Mouse (Mus musculus): ENCODE results near the gene Ankrd49. TPM values are rescaled to one million over a fixed set of nuclear protein-coding genes. Genes with fewer than 3 reads are reported as not detected.

Gene Ankrd49
- polyA plus RNA-seq, 1 experiment: 2.4 TPM

DNA sequence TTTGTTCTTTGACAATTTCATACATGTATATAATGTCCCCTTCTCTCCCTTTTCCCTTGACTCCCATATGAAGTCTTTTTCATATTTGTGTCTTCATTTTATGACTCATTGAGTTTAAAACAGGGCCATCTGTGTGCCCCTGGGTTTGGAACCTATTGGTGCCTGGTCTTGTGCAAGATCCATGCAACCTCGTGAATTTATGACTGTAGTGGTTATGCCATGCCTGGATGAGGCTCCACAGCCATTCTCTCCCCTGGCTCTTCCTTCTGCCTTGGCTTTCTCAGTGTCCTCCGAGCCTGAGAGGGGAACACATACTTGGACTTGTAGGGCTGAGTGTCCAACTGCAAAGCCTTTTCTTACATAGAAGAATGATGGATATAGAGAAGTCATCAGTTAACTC, 21.1 kb upstream of the Ankrd49 start:
- Histone ChIP-seq H3K4me1 (ENCODE audit: control insufficient read depth, insufficient read depth, insufficient read length, low read length) (no peaks in the 10 kb centered on the region), H3K4me3 (ENCODE audit: low read depth, low read length) (no peak overlapping the region), H3K27me3 (ENCODE audit: control insufficient read depth, insufficient read depth, low read length) (no peaks in the 10 kb centered on the region), H3K27ac (ENCODE audit: insufficient read depth, low read depth, low read length) (no peak overlapping the region), H3K36me3 (ENCODE audit: control insufficient read depth, insufficient read depth, low read length) (peaks cover 40% of the 10 kb centered on the region)
- TF ChIP-seq POLR2A (IDR thresholded peaks at IDR 0.05; ENCODE audit: low read depth, low read length): no peak
- no peak for TF ChIP-seq CTCF (IDR thresholded peaks at IDR 0.05; ENCODE audit: extremely low read depth, insufficient read length, insufficient replicate concordance, low read depth, low read length)
- WGBS: 79% methylated on average over 2 of the region's 2 CpGs

DNA sequence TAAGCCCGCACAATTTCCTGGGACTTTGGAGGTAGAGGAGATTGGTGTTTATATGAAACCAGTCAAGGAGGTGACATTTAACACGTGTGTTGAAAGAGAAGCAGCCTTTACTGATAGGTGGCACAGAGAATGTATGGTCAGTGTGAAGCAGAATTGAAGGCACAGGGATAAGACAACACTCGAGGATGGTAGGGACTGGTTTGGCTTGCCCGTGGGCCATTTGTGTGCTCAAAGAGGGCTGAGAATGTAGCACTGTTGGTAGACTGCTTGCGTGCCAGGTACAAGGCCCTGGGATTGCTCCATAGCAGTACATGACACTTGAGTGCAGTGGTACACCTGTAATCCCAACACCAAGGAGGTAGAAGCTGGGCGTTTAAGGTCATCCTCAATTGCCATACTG, 2.7 kb upstream of the Ankrd49 start:
- WGBS: 87% methylated on average over 6 of the region's 6 CpGs
- Histone ChIP-seq H3K4me3 (ENCODE audit: low read depth, low read length) (no peak overlapping the region), H3K36me3 (ENCODE audit: control insufficient read depth, insufficient read depth, low read length) (peaks cover 26% of the 10 kb centered on the region), H3K27ac (ENCODE audit: insufficient read depth, low read depth, low read length) (no peak overlapping the region), H3K4me1 (ENCODE audit: control insufficient read depth, insufficient read depth, insufficient read length, low read length) (no peaks in the 10 kb centered on the region), H3K27me3 (ENCODE audit: control insufficient read depth, insufficient read depth, low read length) (no peaks in the 10 kb centered on the region)
- TF ChIP-seq CTCF (IDR thresholded peaks at IDR 0.05; ENCODE audit: extremely low read depth, insufficient read length, insufficient replicate concordance, low read depth, low read length): no peak
- TF ChIP-seq POLR2A (IDR thresholded peaks at IDR 0.05; ENCODE audit: low read depth, low read length): no peak

DNA sequence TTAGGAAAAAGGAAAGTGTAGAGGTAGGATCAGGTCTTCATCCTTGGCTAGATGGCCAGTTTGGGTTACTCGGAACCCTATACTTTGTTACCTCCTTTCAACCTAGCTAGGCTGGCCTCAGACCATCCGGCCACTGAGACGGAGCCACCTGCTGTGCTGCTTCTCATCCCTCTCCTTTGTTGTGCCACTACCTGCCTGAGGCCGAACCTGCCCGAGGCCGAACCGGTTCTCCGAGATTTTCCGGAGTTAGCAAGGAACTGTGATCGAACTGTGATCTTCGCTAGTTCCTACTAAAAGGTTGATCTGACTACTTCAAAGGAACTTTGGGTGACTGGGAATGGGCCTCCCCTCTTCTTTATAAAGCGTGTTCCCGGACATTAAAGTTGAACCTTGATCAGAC, 6.3 kb downstream of the Ankrd49 start:
- peak overlapping the region; percentile 10; the same call in 1 of the 2 replicates for H3K4me3 ChIP-seq (ENCODE audit: low read depth, low read length)
- no peak for TF ChIP-seq CTCF (IDR thresholded peaks at IDR 0.05; ENCODE audit: extremely low read depth, insufficient read length, insufficient replicate concordance, low read depth, low read length)
- no peak for TF ChIP-seq POLR2A (IDR thresholded peaks at IDR 0.05; ENCODE audit: low read depth, low read length)
- no peaks in the 10 kb centered on the region for H3K27me3 ChIP-seq (ENCODE audit: control insufficient read depth, insufficient read depth, low read length)
- no peak overlapping the region for H3K27ac ChIP-seq (ENCODE audit: insufficient read depth, low read depth, low read length)
- peaks cover 3% of the 10 kb centered on the region for H3K4me1 ChIP-seq (ENCODE audit: control insufficient read depth, insufficient read depth, insufficient read length, low read length)
- peaks cover 14% of the 10 kb centered on the region for H3K36me3 ChIP-seq (ENCODE audit: control insufficient read depth, insufficient read depth, low read length)
- WGBS: 30% methylated on average over 13 of the region's 13 CpGs

DNA sequence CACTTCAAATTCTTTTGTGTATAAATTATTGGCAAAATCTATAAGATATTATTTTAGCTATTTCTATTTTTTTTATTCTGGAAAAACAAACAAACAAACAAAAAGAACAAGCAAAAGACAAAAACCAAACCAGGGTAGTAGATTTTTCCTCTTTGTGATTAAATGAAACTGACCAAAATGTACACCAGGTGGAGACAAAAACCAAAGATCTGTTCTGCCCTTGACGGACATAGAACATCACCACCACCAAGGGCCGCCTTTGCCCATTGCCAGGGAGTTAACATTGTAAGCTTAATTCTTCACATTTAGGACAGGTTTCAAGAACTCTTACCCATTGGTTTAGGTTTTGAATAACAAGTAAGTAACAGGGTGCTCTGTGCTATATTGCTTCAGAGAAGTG, 10.8 kb downstream of the Ankrd49 start:
- TF ChIP-seq CTCF (IDR thresholded peaks at IDR 0.05; ENCODE audit: extremely low read depth, insufficient read length, insufficient replicate concordance, low read depth, low read length): no peak
- no peak for TF ChIP-seq POLR2A (IDR thresholded peaks at IDR 0.05; ENCODE audit: low read depth, low read length)
- no peaks in the 10 kb centered on the region for H3K36me3 ChIP-seq (ENCODE audit: control insufficient read depth, insufficient read depth, low read length)
- H3K27ac ChIP-seq (ENCODE audit: insufficient read depth, low read depth, low read length): no peak overlapping the region
- peaks cover 3% of the 10 kb centered on the region for H3K4me1 ChIP-seq (ENCODE audit: control insufficient read depth, insufficient read depth, insufficient read length, low read length)
- H3K4me3 ChIP-seq (ENCODE audit: low read depth, low read length): no peak overlapping the region
- H3K27me3 ChIP-seq (ENCODE audit: control insufficient read depth, insufficient read depth, low read length): no peaks in the 10 kb centered on the region
- WGBS: 38% methylated on average over 2 of the region's 2 CpGs

DNA sequence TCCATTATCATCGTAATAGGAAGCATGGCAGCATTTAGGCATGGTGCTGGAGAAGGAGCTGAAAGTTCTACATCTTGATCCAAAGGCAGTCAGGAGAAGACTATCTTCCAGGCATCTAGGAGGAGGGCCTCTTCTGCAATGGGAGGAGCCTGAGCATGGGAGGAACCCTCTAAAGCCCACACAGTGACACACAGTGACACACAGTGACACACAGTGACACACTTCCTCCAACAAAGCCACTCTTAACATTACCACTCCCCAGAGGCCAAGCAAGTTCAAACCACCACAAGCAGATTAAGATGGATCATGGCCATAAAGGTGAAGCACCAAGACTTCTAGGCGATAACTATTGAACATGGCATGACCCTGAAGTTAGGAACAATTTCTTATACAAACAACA, 12.6 kb downstream of the Ankrd49 start:
- no peak overlapping the region for H3K27ac ChIP-seq (ENCODE audit: insufficient read depth, low read depth, low read length)
- TF ChIP-seq POLR2A (IDR thresholded peaks at IDR 0.05; ENCODE audit: low read depth, low read length): no peak
- no peak for TF ChIP-seq CTCF (IDR thresholded peaks at IDR 0.05; ENCODE audit: extremely low read depth, insufficient read length, insufficient replicate concordance, low read depth, low read length)
- H3K4me1 ChIP-seq (ENCODE audit: control insufficient read depth, insufficient read depth, insufficient read length, low read length): no peaks in the 10 kb centered on the region
- H3K4me3 ChIP-seq (ENCODE audit: low read depth, low read length): no peak overlapping the region
- H3K36me3 ChIP-seq (ENCODE audit: control insufficient read depth, insufficient read depth, low read length): no peaks in the 10 kb centered on the region
- WGBS: 88% methylated on average over 2 of the region's 2 CpGs
- no peaks in the 10 kb centered on the region for H3K27me3 ChIP-seq (ENCODE audit: control insufficient read depth, insufficient read depth, low read length)

DNA sequence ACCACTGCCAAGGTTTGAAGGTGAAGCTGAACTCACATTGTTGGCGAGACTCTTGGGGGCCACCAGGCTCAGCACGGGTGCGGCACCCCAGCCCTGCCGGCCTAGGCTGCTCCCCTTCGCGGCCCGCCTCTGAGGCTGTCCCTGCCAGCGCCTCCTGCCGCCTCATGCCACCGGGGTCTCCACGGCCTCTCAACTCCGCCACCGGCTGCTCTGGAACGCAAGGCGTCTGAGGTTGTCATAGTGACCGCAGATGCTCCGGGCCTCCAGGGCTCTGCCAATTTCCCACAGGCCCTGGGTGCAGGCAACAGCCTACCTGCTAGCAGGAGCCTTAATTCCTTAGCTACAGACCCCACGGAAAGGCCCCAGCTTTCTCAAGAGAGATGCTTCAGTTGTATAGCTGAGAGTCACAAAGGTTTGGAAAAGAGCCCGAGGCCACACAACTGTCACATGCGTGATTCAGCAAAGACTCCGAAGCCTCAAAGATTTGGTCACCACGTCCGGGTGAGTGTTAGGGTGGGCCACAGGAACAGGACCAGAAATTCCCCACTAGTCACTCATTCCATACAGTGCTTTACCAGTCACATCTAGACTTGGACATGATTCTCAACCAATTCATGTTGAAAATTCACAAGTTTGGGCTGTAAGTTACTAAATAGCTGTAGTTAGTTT, 13.7 kb downstream of the Ankrd49 start, which contains the start of gene 1700012B09Rik:
1700012B09Rik (minus strand) TSS at position 228 of the 669 bp plus-strand sequence.
- H3K27ac ChIP-seq (ENCODE audit: insufficient read depth, low read depth, low read length): no peak within 1 kb of the TSS
- WGBS: 39% methylated on average over 23 of the region's 23 CpGs
- TF ChIP-seq POLR2A (IDR thresholded peaks at IDR 0.05; ENCODE audit: low read depth, low read length): no peak
- TF ChIP-seq CTCF (IDR thresholded peaks at IDR 0.05; ENCODE audit: extremely low read depth, insufficient read length, insufficient replicate concordance, low read depth, low read length): no peak
- H3K36me3 ChIP-seq (ENCODE audit: control insufficient read depth, insufficient read depth, low read length): no peaks in the 10 kb centered on the region
- H3K4me3 ChIP-seq (ENCODE audit: low read depth, low read length): no peak within 1 kb of the TSS
- no peaks in the 10 kb centered on the region for H3K4me1 ChIP-seq (ENCODE audit: control insufficient read depth, insufficient read depth, insufficient read length, low read length)
- H3K27me3 ChIP-seq (ENCODE audit: control insufficient read depth, insufficient read depth, low read length): no peaks in the 10 kb centered on the region

DNA sequence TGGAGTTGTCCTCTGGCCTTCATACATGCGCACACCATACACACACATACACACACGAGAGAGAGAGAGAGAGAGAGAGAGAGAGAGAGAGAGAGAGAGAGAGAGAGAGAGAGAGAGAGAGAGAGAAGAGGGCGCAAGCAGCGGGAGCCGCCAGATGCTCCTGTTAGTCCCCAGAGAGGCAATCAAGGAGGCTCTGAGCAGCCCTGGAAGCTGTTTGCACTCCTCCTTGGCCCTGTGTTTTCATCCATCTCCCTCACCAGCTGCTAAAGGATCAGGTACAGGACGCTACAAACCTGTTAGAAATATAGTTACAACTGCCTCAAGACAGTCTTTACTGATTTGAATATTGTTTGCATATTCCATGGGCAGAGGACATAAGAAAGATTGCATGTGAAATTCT, 14.8 kb downstream of the Ankrd49 start:
- no peaks in the 10 kb centered on the region for H3K27me3 ChIP-seq (ENCODE audit: control insufficient read depth, insufficient read depth, low read length)
- no peak overlapping the region for H3K27ac ChIP-seq (ENCODE audit: insufficient read depth, low read depth, low read length)
- no peaks in the 10 kb centered on the region for H3K36me3 ChIP-seq (ENCODE audit: control insufficient read depth, insufficient read depth, low read length)
- WGBS: 56% methylated on average over 6 of the region's 6 CpGs
- H3K4me1 ChIP-seq (ENCODE audit: control insufficient read depth, insufficient read depth, insufficient read length, low read length): no peaks in the 10 kb centered on the region
- TF ChIP-seq CTCF (IDR thresholded peaks at IDR 0.05; ENCODE audit: extremely low read depth, insufficient read length, insufficient replicate concordance, low read depth, low read length) (no peak), POLR2A (IDR thresholded peaks at IDR 0.05; ENCODE audit: low read depth, low read length) (no peak)
- H3K4me3 ChIP-seq (ENCODE audit: low read depth, low read length): no peak overlapping the region

Data from small intestine, adult 2 months (tissue).